Mouse (Mus musculus): ENCODE measurements around the gene 4930404N11Rik. TPM values are rescaled to one million over a fixed set of nuclear protein-coding genes. Genes with fewer than 3 reads are reported as not detected.
A peak's percentile ranks its signal among the peaks of the same experiment; 100 is the strongest.

Gene 4930404N11Rik
- polyA plus RNA-seq, 1 experiment from 2014 or later, result 0.79 TPM

DNA sequence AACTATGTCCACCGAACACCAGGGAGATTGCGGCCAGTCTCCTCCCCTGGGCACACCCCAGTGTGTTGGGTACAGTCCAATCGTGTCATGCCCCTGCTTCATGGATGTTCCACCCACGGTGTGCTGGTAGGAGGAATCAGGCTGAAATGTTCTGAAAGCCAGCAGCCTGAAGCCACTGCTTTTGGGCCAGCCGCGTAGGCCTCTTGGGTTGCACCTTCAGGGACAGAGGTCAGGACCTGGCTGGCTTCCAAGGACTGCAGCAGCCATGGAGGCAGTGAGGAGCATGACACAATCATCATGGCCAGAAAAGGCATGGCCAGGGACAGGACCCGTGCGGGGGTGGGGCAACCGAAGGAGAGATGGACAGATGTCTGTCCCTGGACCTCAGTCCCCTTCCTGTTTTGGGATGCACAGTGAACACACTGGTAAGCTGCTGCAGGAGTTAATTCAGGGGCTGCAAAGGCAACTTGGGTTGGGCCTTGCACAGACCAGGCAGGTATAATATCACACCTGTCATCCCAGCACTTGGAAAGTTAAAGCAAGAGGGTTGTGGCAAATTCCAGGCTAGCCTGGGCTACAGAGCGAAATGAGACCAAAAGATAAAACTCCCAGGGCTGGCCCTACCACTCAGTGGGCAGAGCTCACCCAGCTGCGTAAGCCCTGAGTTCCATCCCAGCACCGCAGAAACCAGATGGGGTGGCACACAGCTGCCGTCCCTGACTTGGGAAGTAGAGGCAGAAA is 46.9 kb downstream of the 4930404N11Rik start:
- H3K4me1 ChIP-seq (replicated peaks), result peaks cover 50% of the 10 kb centered on the region
- H3K9ac ChIP-seq (replicated peaks), result peak overlapping the region; percentile 57; the same call in 1 of the 2 replicates
- ATAC-seq (ENCODE audit: insufficient number of reproducible peaks, insufficient read depth, low FRiP score, low TSS enrichment, low read depth), result no peak
- peaks cover 65% of the 10 kb centered on the region for H3K36me3 ChIP-seq
- H3K4me2 ChIP-seq, result peak overlapping the region; percentile 87
- H3K9me3 ChIP-seq, result no peaks in the 10 kb centered on the region
- 92% methylated on average over 13 of the region's 13 CpGs for WGBS
- peak overlapping the region; percentile 98 for H3K4me3 ChIP-seq (replicated peaks)
- peak overlapping the region; percentile 86 for H3K27ac ChIP-seq
- peaks cover 4% of the 10 kb centered on the region; the same call in 1 of the 2 replicates for H3K27me3 ChIP-seq

GRCm38 (mm10) chr10:81317273-81317672 is 48.3 kb downstream of the 4930404N11Rik start:
- H3K27ac ChIP-seq, result peak overlapping the region; percentile 53; the same call in 1 of the 2 replicates
- H3K36me3 ChIP-seq, result peaks cover 65% of the 10 kb centered on the region
- peaks cover 4% of the 10 kb centered on the region; the same call in 1 of the 2 replicates for H3K27me3 ChIP-seq
- ATAC-seq (ENCODE audit: insufficient number of reproducible peaks, insufficient read depth, low FRiP score, low TSS enrichment, low read depth), result no peak
- peak overlapping the region; percentile 47 for H3K4me2 ChIP-seq
- peaks cover 43% of the 10 kb centered on the region for H3K4me1 ChIP-seq (replicated peaks)
- H3K4me3 ChIP-seq (replicated peaks), result peak overlapping the region; percentile 16; the same call in 1 of the 2 replicates
- H3K9ac ChIP-seq (replicated peaks), result peak overlapping the region; percentile 51
- no peaks in the 10 kb centered on the region for H3K9me3 ChIP-seq
- 13% methylated on average over 20 of the region's 20 CpGs for WGBS

GRCm38 (mm10) chr10:81316338-81317060 is 49.1 kb downstream of the 4930404N11Rik start:
- Histone ChIP-seq H3K4me3 (replicated peaks) (peak overlapping the region; percentile 16; the same call in 1 of the 2 replicates), H3K4me2 (peak overlapping the region; percentile 47), H3K27me3 (peaks cover 4% of the 10 kb centered on the region; the same call in 1 of the 2 replicates), H3K9me3 (no peaks in the 10 kb centered on the region), H3K4me1 (replicated peaks) (peaks cover 35% of the 10 kb centered on the region), H3K9ac (replicated peaks) (peak overlapping the region; percentile 51; the same call in 1 of the 2 replicates), H3K36me3 (peaks cover 71% of the 10 kb centered on the region), H3K27ac (0 out of 2 replicates have a peak overlapping the region, but pooled peaks have one; percentile 53)
- no peak for ATAC-seq (ENCODE audit: insufficient number of reproducible peaks, insufficient read depth, low FRiP score, low TSS enrichment, low read depth)
- WGBS, result 47% methylated on average over 16 of the region's 16 CpGs

- H3K9me3 ChIP-seq, result no peaks in the 10 kb centered on the region
- H3K4me3 ChIP-seq (replicated peaks), result no peak overlapping the region
- no peak overlapping the region for H3K9ac ChIP-seq (replicated peaks)
- H3K36me3 ChIP-seq, result peaks cover 80% of the 10 kb centered on the region
- peaks cover 35% of the 10 kb centered on the region for H3K4me1 ChIP-seq (replicated peaks)
- ATAC-seq (ENCODE audit: insufficient number of reproducible peaks, insufficient read depth, low FRiP score, low TSS enrichment, low read depth), result no peak
- 94% methylated on average over 16 of the region's 16 CpGs for WGBS
- H3K4me2 ChIP-seq, result no peak overlapping the region
- H3K27ac ChIP-seq, result no peak overlapping the region
- H3K27me3 ChIP-seq, result peaks cover 4% of the 10 kb centered on the region; the same call in 1 of the 2 replicates
Observed at GRCm38 (mm10) chr10:81315587-81315986, 50.0 kb downstream of the 4930404N11Rik start.

GRCm38 (mm10) chr10:81314201-81314600 is 51.4 kb downstream of the 4930404N11Rik start:
- WGBS, result 79% methylated on average over 7 of the region's 7 CpGs
- no peak for ATAC-seq (ENCODE audit: insufficient number of reproducible peaks, insufficient read depth, low FRiP score, low TSS enrichment, low read depth)
- Histone ChIP-seq H3K4me3 (replicated peaks) (no peak overlapping the region), H3K27ac (no peak overlapping the region), H3K27me3 (peaks cover 4% of the 10 kb centered on the region; the same call in 1 of the 2 replicates), H3K36me3 (peaks cover 94% of the 10 kb centered on the region), H3K4me1 (replicated peaks) (peaks cover 28% of the 10 kb centered on the region), H3K9ac (replicated peaks) (no peak overlapping the region), H3K9me3 (no peaks in the 10 kb centered on the region), H3K4me2 (no peak overlapping the region)

- peaks cover 96% of the 10 kb centered on the region for H3K36me3 ChIP-seq
- no peak overlapping the region for H3K27ac ChIP-seq
- H3K27me3 ChIP-seq, result peaks cover 4% of the 10 kb centered on the region; the same call in 1 of the 2 replicates
- peaks cover 22% of the 10 kb centered on the region for H3K4me1 ChIP-seq (replicated peaks)
- WGBS, result 97% methylated on average over 13 of the region's 13 CpGs
- ATAC-seq (ENCODE audit: insufficient number of reproducible peaks, insufficient read depth, low FRiP score, low TSS enrichment, low read depth), result no peak
- no peak overlapping the region for H3K4me3 ChIP-seq (replicated peaks)
- H3K4me2 ChIP-seq, result no peak overlapping the region
- H3K9ac ChIP-seq (replicated peaks), result no peak overlapping the region
- no peaks in the 10 kb centered on the region for H3K9me3 ChIP-seq
Observed at GRCm38 (mm10) chr10:81313581-81313980, 52.0 kb downstream of the 4930404N11Rik start.

Small RNAs within 50 kb of the gene (microRNA-seq; reads per million reads assigned to microRNA genes)
- not detected for gene Mir6913

Other genes with a start within 250 kb of the 4930404N11Rik start
- gene Zbtb7a, start 230.6 kb downstream of the 4930404N11Rik start, polyA plus RNA-seq (2016; fragmentation: Nextera tagmentation; extraction: Ambion mirVana), result 19.0 and 19.7 TPM in 2 replicates
- gene Pias4, start 197.9 kb downstream of the 4930404N11Rik start, polyA plus RNA-seq (2016; fragmentation: Nextera tagmentation; extraction: Ambion mirVana), result 57.7 and 62.1 TPM in 2 replicates
- 524 and 544 TPM in 2 replicates for gene Eef2, start 189.2 kb downstream of the 4930404N11Rik start, polyA plus RNA-seq (2016; fragmentation: Nextera tagmentation; extraction: Ambion mirVana)
- gene Dapk3, start 182.8 kb downstream of the 4930404N11Rik start, polyA plus RNA-seq (2016; fragmentation: Nextera tagmentation; extraction: Ambion mirVana), result 64.2 and 65.7 TPM in 2 replicates
- not detected in 2 replicates for gene 4930442H23Rik, start 182.0 kb downstream of the 4930404N11Rik start, polyA plus RNA-seq (2016; fragmentation: Nextera tagmentation; extraction: Ambion mirVana)
- not detected in 2 replicates for gene Nmrk2, start 163.8 kb downstream of the 4930404N11Rik start, polyA plus RNA-seq (2016; fragmentation: Nextera tagmentation; extraction: Ambion mirVana)
- gene Atcay, start 135.0 kb downstream of the 4930404N11Rik start, polyA plus RNA-seq (2016; fragmentation: Nextera tagmentation; extraction: Ambion mirVana), result 0.38 and 0.43 TPM in 2 replicates
- 9.9 and 12.1 TPM in 2 replicates for gene Zfr2, start 132.7 kb downstream of the 4930404N11Rik start, polyA plus RNA-seq (2016; fragmentation: Nextera tagmentation; extraction: Ambion mirVana)
- 4.2 and 4.9 TPM in 2 replicates for gene Matk, start 112.9 kb downstream of the 4930404N11Rik start, polyA plus RNA-seq (2016; fragmentation: Nextera tagmentation; extraction: Ambion mirVana)
- gene Mrpl54, start 98.9 kb downstream of the 4930404N11Rik start, polyA plus RNA-seq (2016; fragmentation: Nextera tagmentation; extraction: Ambion mirVana), result 207 and 217 TPM in 2 replicates
- 48.8 and 53.1 TPM in 2 replicates for gene Apba3, start 98.9 kb downstream of the 4930404N11Rik start, polyA plus RNA-seq (2016; fragmentation: Nextera tagmentation; extraction: Ambion mirVana)
- 3.2 and 3.6 TPM in 2 replicates for gene Tjp3, start 74.2 kb downstream of the 4930404N11Rik start, polyA plus RNA-seq (2016; fragmentation: Nextera tagmentation; extraction: Ambion mirVana)
- 63.9 and 68.5 TPM in 2 replicates for gene Pip5k1c, start 72.9 kb downstream of the 4930404N11Rik start, polyA plus RNA-seq (2016; fragmentation: Nextera tagmentation; extraction: Ambion mirVana)
- 57.7 and 58.7 TPM in 2 replicates for gene Cactin, start 44.7 kb downstream of the 4930404N11Rik start, polyA plus RNA-seq (2016; fragmentation: Nextera tagmentation; extraction: Ambion mirVana)
- gene Tbxa2r, start 37.1 kb downstream of the 4930404N11Rik start, polyA plus RNA-seq (2016; fragmentation: Nextera tagmentation; extraction: Ambion mirVana), result 2.2 and 2.6 TPM in 2 replicates
- 0.05 TPM in 1 of 2 replicates, not detected in the other for gene Gipc3, start 22.6 kb downstream of the 4930404N11Rik start, polyA plus RNA-seq (2016; fragmentation: Nextera tagmentation; extraction: Ambion mirVana)
- gene Hmg20b, start 15.3 kb downstream of the 4930404N11Rik start, polyA plus RNA-seq (2016; fragmentation: Nextera tagmentation; extraction: Ambion mirVana), result 122 TPM in 2 replicates
- gene Mfsd12, start 8.3 kb downstream of the 4930404N11Rik start, polyA plus RNA-seq (2016; fragmentation: Nextera tagmentation; extraction: Ambion mirVana), result 12.5 and 13.3 TPM in 2 replicates
- 136 and 137 TPM in 2 replicates for gene Fzr1, start 12.7 kb upstream of the 4930404N11Rik start, polyA plus RNA-seq (2016; fragmentation: Nextera tagmentation; extraction: Ambion mirVana)
- gene Dohh, start 18.6 kb upstream of the 4930404N11Rik start, polyA plus RNA-seq (2016; fragmentation: Nextera tagmentation; extraction: Ambion mirVana), result 71.9 and 74.6 TPM in 2 replicates
- 3.3 and 3.8 TPM in 2 replicates for gene Gm48551, start 18.6 kb upstream of the 4930404N11Rik start, polyA plus RNA-seq (2016; fragmentation: Nextera tagmentation; extraction: Ambion mirVana)
- gene Gm48552, start 23.2 kb upstream of the 4930404N11Rik start, polyA plus RNA-seq (2016; fragmentation: Nextera tagmentation; extraction: Ambion mirVana), result 1.1 and 3.1 TPM in 2 replicates
- gene Smim24, start 27.2 kb upstream of the 4930404N11Rik start, polyA plus RNA-seq (2016; fragmentation: Nextera tagmentation; extraction: Ambion mirVana), result 2.9 and 3.0 TPM in 2 replicates
- 30.8 and 31.1 TPM in 2 replicates for gene Nfic, start 89.8 kb upstream of the 4930404N11Rik start, polyA plus RNA-seq (2016; fragmentation: Nextera tagmentation; extraction: Ambion mirVana)
- 0.70 and 0.93 TPM in 2 replicates for gene Celf5, start 116.9 kb upstream of the 4930404N11Rik start, polyA plus RNA-seq (2016; fragmentation: Nextera tagmentation; extraction: Ambion mirVana)
- 84.3 and 86.9 TPM in 2 replicates for gene Ncln, start 130.6 kb upstream of the 4930404N11Rik start, polyA plus RNA-seq (2016; fragmentation: Nextera tagmentation; extraction: Ambion mirVana)
- 0.28 and 0.53 TPM in 2 replicates for gene S1pr4, start 134.3 kb upstream of the 4930404N11Rik start, polyA plus RNA-seq (2016; fragmentation: Nextera tagmentation; extraction: Ambion mirVana)
- gene Gna15, start 158.4 kb upstream of the 4930404N11Rik start, polyA plus RNA-seq (2016; fragmentation: Nextera tagmentation; extraction: Ambion mirVana), result 1.2 and 1.4 TPM in 2 replicates
- gene Gna11, start 179.4 kb upstream of the 4930404N11Rik start, polyA plus RNA-seq (2016; fragmentation: Nextera tagmentation; extraction: Ambion mirVana), result 82.9 and 86.1 TPM in 2 replicates
- 453 and 478 TPM in 2 replicates for gene Aes, start 193.7 kb upstream of the 4930404N11Rik start, polyA plus RNA-seq (2016; fragmentation: Nextera tagmentation; extraction: Ambion mirVana)
- 39.4 and 45.6 TPM in 2 replicates for gene Tle2, start 208.7 kb upstream of the 4930404N11Rik start, polyA plus RNA-seq (2016; fragmentation: Nextera tagmentation; extraction: Ambion mirVana)
- gene Tle6, start 235.3 kb upstream of the 4930404N11Rik start, polyA plus RNA-seq (2016; fragmentation: Nextera tagmentation; extraction: Ambion mirVana), result 15.2 TPM in 2 replicates
- gene BC025920, start 240.5 kb upstream of the 4930404N11Rik start, polyA plus RNA-seq (2016; fragmentation: Nextera tagmentation; extraction: Ambion mirVana), result 2.0 and 2.2 TPM in 2 replicates

Measured in limb, embryonic 12.5 days (tissue).